Mouse (Mus musculus) layer of hippocampus, postnatal 36 days (tissue): Measurements from ENCODE around the gene Sgtb. TPM values are rescaled to one million over a fixed set of nuclear protein-coding genes. Genes with fewer than 3 reads are reported as not detected.

ENCODE experiments used
- DNase-seq, 2 experiments: peaks; one replicate each; pipeline ENCODE4 v3.0.0; 2022
- total RNA-seq, 2 experiments: library from RNA; stranded (reverse); gene quantifications; 2 replicates each; pipeline ENCODE4 v1.2.3; 2021

Sgtb gene
- total RNA-seq, 2 experiments from 2014 or later, result 69.0 to 76.2 TPM

GRCm38 (mm10) chr13:104109816-104110521, 428 bp downstream of the Sgtb start:
- DNase-seq, result peak; percentile 56 to 76

GRCm38 (mm10) chr13:104110526-104110925, 985 bp downstream of the Sgtb start:
- DNase-seq, result no peak

GRCm38 (mm10) chr13:104112266-104112900, 2.8 kb downstream of the Sgtb start:
- DNase-seq, result no peak

DNA sequence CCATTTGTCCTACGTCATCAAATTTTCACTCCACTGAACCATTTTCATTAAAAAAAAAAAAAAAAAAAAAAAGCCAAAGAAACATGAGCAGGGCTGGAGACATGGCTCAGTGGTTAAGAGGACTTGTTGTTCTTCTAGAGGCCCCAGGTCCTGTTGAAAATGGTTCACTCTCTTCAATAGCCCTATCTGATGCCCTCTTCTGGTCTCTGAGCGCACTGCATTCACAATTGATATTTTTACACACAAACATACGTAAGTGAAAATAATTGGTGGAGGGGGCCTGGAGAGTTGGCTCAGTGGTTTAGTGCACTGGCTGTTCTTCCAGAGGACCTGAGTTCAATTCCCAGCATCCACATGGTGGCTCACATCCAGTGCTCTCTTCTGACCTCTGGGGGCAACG, 4.2 kb downstream of the Sgtb start:
- no peak for DNase-seq

DNA sequence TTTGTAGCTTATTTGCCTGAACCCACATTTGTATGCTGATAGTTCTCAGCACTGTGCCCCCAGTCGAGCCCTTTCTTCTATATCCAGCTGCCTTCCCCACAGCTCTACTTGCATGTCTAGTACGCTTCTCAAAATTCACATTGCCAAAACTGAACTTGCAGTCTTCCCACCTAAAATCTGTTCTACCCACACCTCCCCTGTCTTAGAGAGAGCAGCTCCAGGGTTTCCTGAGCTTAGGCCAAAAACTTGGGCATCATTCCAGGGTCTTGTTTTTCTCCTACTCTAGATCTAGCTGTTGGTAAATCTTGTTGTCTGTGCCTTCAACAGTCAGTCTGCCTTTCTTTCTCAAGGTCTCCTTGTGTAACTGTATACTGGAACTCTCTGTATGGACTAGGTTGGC, 5.3 kb downstream of the Sgtb start:
- no peak for DNase-seq

GRCm38 (mm10) chr13:104122078-104122840, 12.7 kb downstream of the Sgtb start:
- DNase-seq, result no peak

GRCm38 (mm10) chr13:104123662-104124381, 14.3 kb downstream of the Sgtb start:
- DNase-seq, result no peak

GRCm38 (mm10) chr13:104132561-104132960, 23.0 kb downstream of the Sgtb start:
- no peak for DNase-seq

DNA sequence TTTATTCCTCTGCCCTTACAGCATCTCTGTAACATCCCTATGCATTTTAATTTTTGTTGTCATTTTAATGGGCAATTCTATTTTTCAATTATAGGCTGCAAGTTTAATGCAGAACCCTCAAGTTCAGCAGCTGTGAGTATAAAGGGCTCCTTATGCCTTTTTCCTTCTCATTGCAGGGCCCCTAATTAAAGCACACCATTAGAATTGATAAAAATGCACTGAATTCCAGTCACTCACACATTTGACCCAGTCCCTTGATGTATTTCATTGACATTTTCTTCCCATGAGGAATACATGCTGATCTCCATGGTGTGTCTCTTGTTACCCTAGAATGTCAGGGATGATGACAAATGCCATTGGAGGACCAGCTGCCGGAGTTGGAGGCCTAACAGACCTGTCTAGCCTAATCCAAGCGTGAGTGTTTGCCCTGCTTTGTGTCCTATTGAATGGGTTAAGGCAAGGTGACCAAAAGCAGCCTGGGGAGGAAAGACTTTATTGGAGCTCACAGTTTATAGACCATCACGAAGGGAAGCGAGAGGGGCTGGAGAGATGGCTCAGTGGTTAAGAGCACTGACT, 25.1 kb downstream of the Sgtb start:
- DNase-seq, result no peak

DNA sequence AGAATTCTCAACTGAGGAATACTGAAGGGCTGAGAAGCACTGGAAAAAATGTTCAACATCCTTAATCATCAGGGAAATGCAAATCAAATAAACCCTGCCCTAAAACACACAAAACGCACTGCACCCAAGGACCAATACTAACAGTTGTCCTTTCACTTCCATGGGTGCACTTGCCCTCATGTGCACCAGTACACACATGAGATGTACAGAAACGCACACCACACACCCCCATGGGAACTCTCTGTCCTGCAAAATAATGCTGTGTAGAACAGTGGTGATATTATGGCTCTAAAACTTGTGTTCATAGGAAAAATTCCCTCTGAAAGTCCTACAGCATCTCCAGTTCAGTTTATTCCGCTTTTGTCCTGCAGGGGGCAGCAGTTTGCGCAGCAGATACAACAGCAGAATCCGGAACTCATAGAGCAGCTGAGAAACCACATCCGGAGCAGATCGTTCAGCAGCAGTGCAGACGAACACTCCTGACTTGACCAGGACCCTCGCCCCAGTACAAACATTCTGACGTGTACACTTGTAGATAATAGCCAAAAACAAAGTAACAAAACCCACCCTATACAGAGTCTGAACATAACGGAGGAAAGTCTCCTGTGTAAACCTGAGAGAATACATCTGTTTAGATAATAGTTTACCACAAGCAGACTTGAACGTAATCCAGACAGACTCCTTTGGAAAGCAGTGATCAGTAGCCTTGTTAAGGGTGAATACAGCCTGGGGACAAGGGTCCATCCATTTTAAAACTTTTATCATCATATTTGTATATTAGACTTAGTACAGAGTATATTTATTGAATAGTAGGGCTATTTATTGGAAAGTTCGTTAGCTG, 30.0 kb downstream of the Sgtb start:
- peak; percentile 66 to 72 for DNase-seq

DNA sequence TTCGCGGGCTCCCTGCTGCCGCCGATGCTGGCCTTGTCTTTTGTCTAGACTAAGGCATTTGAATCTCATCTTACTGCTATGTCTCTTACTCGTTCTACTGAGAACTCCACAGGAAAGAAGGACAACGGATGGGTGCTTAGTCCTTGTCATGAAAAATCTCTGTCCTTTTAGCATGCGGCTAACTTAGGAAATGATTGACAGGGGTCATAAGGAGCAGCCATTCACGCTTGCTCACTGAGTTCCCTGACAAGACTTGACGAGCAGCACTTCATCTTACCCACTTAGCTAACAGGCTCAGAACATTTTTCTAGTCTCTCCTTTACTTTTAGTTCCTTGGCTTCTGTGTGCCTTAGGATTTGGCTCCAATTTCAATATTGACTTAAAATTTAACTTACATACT, 35.3 kb downstream of the Sgtb start:
- DNase-seq, result no peak

DNA sequence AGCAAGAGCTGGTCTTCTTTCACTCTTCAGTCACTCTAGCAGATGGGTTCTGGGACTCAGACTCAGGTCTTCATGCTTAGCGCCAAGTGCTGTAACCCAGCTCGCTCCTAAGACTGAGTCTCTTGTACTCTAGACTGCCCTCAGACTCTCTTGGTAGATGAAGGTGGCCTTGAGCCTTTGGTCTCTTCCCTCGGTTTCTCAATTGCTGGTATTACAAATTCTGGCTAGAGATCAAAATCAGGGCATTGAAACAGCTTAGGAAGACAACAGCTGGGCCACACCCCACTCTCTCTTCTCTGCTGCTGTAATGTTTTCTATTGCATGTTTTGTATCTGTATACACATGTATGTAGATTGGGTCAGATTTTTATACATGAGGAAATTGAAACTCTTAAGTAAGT, 36.1 kb downstream of the Sgtb start:
- DNase-seq, result no peak

DNA sequence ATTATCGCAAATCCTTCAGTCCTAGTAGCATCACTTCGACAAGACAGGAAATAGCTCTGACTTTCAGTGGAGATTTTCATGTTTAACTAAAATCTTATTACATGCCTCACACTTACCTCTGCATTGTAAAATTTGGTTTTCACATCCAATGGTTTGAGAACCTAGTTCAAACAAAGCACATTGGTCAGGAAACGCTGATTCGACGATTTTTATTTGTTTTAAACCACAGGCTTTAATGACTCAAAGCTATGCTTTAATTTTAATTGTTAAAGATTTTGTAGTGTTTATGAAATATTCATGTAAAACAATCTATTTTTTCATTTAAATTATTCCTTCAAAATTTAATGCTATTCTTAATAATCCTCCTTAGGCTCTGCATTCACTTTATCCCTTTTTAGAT, 44.6 kb downstream of the Sgtb start:
- no peak for DNase-seq

DNA sequence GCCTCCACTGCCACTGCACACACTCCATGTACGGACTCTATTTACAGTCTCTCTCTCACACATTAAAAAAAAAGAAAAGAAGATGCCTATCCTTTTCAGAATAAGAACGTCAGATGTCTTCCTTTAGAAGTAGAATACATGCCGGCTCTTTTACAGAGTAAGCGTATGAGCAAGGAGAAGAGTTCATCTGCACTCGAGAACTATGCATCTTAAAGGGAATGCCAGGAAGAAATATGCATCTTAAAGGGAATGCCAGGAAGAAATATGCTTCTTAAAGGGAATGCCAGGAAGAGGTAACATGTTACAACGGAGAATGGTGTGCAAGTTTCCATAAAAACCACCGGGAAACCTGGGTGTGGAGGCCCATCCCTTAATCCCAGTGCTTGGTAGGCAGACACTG, 45.6 kb downstream of the Sgtb start:
- DNase-seq, result no peak

- DNase-seq, result no peak
These were observed 46.1 kb downstream of the Sgtb start for GRCm38 (mm10) chr13:104155686-104156085.

DNA sequence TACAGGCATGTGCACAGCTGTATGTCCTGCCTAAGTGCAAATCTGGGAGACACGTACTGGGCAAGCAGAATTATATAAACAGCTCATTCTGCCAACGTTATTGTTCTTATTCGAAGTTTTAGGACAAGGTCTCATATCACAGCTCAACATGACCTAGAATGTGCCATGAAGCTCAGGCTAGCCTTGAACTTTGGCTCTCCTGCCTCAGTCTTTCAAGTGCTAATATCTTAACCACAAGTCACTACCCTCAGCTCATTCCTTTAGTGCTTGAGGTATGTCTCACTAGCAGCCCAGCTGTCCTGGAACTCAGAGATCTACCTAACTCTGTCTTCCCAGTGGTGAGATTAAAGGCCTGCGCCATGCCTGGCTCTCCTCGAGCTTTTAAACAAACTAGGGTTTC, 62.2 kb downstream of the Sgtb start:
- DNase-seq, result no peak

DNA sequence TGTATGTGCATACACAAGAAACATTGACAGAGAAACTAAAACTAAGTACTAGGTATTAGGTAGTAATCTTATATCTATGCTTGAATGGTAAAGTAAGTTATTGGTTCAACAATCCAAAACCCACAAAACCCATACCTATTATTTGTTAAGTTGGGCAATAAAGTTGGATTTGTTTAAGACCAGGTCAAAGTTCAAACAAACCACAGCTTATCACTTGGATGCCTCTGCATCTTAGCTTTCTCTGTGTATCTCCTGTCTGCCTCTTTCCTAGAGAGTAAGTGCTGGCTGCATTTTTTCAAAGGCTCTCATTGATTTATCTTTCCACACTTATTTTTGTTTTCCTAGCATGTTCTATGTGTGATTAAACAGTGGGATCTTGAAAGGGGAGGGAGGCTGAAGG, 63.0 kb downstream of the Sgtb start:
- no peak for DNase-seq

DNA sequence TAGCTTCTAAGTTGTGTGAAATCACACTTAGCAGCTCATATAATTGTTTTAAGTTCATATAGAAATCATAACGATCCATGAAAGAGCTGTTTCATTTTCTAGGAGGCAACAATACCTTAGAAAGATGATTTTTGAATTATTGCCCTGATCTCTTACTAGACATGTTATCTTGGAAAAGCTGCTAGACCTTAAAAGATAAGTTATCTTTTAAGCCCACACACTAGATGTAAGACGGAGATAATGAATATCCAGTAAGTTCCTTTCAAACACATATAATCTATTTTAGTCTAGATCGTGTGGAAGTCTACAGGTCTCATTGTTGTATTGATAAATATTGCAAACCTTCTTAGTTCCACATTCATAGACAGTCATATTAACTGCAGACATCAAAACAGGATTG, 67.3 kb downstream of the Sgtb start:
- DNase-seq, result no peak

- DNase-seq, result no peak
These were observed 68.5 kb downstream of the Sgtb start, which contains the start of gene Trappc13 for GRCm38 (mm10) chr13:104177796-104178649. TSS of gene Trappc13 (minus strand) at chr13:104178469.

DNA sequence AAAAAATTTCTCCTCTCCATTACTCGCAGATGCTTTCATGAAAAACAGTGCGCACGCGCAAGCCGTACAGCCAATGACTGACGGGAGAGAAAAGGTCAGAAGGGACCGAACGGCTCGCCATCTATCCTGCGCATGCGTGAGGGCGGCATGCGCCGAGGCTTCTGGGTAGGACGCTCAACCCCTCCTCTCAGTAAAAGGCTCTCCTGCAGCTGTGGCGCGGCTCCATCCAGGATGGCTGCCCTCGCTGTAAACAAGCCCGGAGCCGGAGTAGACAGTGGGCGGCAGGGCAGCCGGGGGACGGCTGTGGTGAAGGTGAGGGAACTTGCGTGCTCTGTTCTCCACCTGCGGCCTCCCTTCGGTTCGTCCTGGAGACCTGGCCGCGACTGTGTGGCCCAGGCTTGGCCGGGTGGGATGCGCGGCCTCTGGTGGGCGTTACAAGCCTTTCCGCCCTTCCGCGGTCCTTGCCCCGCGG, 69.1 kb downstream of the Sgtb start, which contains the start of gene Trim23:
Gene Trim23, plus strand, starts transcription at position 148 of the 472 bp plus-strand sequence.
- peak; percentile 96 for DNase-seq
